Mouse (Mus musculus) MEL (cell line): ENCODE results near the gene Snx29. TPM values are rescaled to one million over a fixed set of nuclear protein-coding genes. Genes with fewer than 3 reads are reported as not detected.

ENCODE experiments used
- DNase-seq: peaks from one replicate; pipeline ENCODE4 v3.0.0; 2011; ENCODE audit warnings: low read depth, low spot score
- H3K27ac ChIP-seq: 2 replicates; pipeline ENCODE4 v1.5.1; 2012; ENCODE audit warnings: low read depth, mild to moderate bottlenecking, control low read depth, low read length, moderate library complexity; ENCODE audit not compliant: control insufficient read depth
- H3K27me3 ChIP-seq, 2 experiments: fragments of 150-350 bp in 1 of 2; sonication (generic) in 1 of 2; 2 replicates each; pipeline ENCODE4 v1.6.1; 2012; ENCODE audit warnings: low read length in 2 of 2, mild to moderate bottlenecking in 2 of 2, improper control_type of control experiment in 1 of 2, moderate library complexity in 1 of 2; ENCODE audit not compliant: insufficient read depth in 2 of 2, control insufficient read depth in 1 of 2
- H3K36me3 ChIP-seq, 2 experiments: 2 replicates each; pipeline ENCODE4 v1.6.1; 2012 to 2014; ENCODE audit warnings: low read length in 2 of 2, improper control_type of control experiment in 1 of 2, inconsistent platforms in 1 of 2, mild to moderate bottlenecking in 1 of 2; ENCODE audit not compliant: insufficient read depth in 2 of 2, control insufficient read depth in 1 of 2
- H3K4me1 ChIP-seq, 2 experiments: fragments of 150-350 bp in 1 of 2; sonication (generic) in 1 of 2; 2 replicates each; pipeline ENCODE4 v1.6.1; 2012; ENCODE audit warnings: low read length in 2 of 2, improper control_type of control experiment in 1 of 2, mild to moderate bottlenecking in 1 of 2; ENCODE audit not compliant: insufficient read depth in 2 of 2, control insufficient read depth in 1 of 2
- H3K4me3 ChIP-seq, 2 experiments: fragments of 150-350 bp in 1 of 2; sonication (generic) in 1 of 2; 2 replicates each; pipeline ENCODE4 v1.5.1; 2012; ENCODE audit warnings: low read depth in 2 of 2, low read length in 2 of 2, mild to moderate bottlenecking in 2 of 2, moderate library complexity in 2 of 2, control low read depth in 1 of 2, improper control_type of control experiment in 1 of 2; ENCODE audit not compliant: control insufficient read depth in 1 of 2, insufficient read depth in 1 of 2
- H3K79me2 ChIP-seq: 2 replicates; pipeline ENCODE4 v1.6.1; 2012; ENCODE audit warnings: mild to moderate bottlenecking, low read length, moderate library complexity; ENCODE audit not compliant: control insufficient read depth, poor library complexity, insufficient read depth
- H3K9ac ChIP-seq: 2 replicates; pipeline ENCODE4 v1.6.1; 2012; ENCODE audit warnings: low read depth, mild to moderate bottlenecking, control low read depth, low read length, moderate library complexity; ENCODE audit not compliant: control insufficient read depth, poor library complexity, severe bottlenecking
- H3K9me3 ChIP-seq: fragments of 150-350 bp; sonication (generic); replicated peaks from 2 replicates; pipeline ENCODE4 v1.6.1; 2012; ENCODE audit warnings: mild to moderate bottlenecking, low read length, improper control_type of control experiment, moderate library complexity; ENCODE audit not compliant: insufficient read depth
- BHLHE40 ChIP-seq: IDR thresholded peaks from 2 replicates; pipeline ENCODE4 v1.6.1; 2012; ENCODE audit warnings: low read depth, mild to moderate bottlenecking, inconsistent platforms, low read length, improper control_type of control experiment, borderline replicate concordance
- CHD2 ChIP-seq: IDR thresholded peaks from 2 replicates; pipeline ENCODE4 v1.6.1; 2011; ENCODE audit warnings: low read length, improper control_type of control experiment
- EP300 ChIP-seq, 2 experiments: IDR thresholded peaks; 2 replicates each; pipeline ENCODE4 v1.6.1; 2011; ENCODE audit warnings: improper control_type of control experiment in 2 of 2, low read length in 2 of 2, low read depth in 1 of 2, mild to moderate bottlenecking in 1 of 2
- GABPA ChIP-seq: IDR thresholded peaks from 2 replicates; pipeline ENCODE4 v1.6.1; 2012; ENCODE audit warnings: low read depth, mild to moderate bottlenecking, inconsistent platforms, low read length, improper control_type of control experiment, moderate library complexity
- KAT2A ChIP-seq: conservative IDR thresholded peaks from 2 replicates; pipeline ENCODE4 v1.6.1; 2012; ENCODE audit warnings: low read depth, low read length, improper control_type of control experiment, inconsistent platforms
- MAFK ChIP-seq: IDR thresholded peaks from 2 replicates; pipeline ENCODE4 v1.6.1; 2011; ENCODE audit warnings: low read depth, mild to moderate bottlenecking, low read length, improper control_type of control experiment, borderline replicate concordance
- MAX ChIP-seq: IDR thresholded peaks from 2 replicates; pipeline ENCODE4 v1.6.1; 2011; ENCODE audit warnings: low read length, improper control_type of control experiment
- MAZ ChIP-seq: IDR thresholded peaks from 2 replicates; pipeline ENCODE4 v1.6.1; 2012; ENCODE audit warnings: low read depth, mild to moderate bottlenecking, inconsistent platforms, low read length, improper control_type of control experiment
- MEF2A ChIP-seq: IDR thresholded peaks from 2 replicates; pipeline ENCODE4 v1.6.1; 2014; ENCODE audit warnings: low read depth, mild to moderate bottlenecking, inconsistent platforms, low read length, improper control_type of control experiment; ENCODE audit not compliant: poor library complexity, insufficient replicate concordance, severe bottlenecking; ENCODE audit errors: extremely low read depth
- MXI1 ChIP-seq: IDR thresholded peaks from 2 replicates; pipeline ENCODE4 v1.6.1; 2011; ENCODE audit warnings: mild to moderate bottlenecking, low read depth, low read length, improper control_type of control experiment
- MYC ChIP-seq: IDR thresholded peaks from 2 replicates; pipeline ENCODE4 v1.6.1; 2011; ENCODE audit warnings: low read depth, mild to moderate bottlenecking, low read length, improper control_type of control experiment, moderate library complexity
- NELFE ChIP-seq: IDR thresholded peaks from 2 replicates; pipeline ENCODE4 v1.6.1; 2011; ENCODE audit warnings: low read depth, low read length, improper control_type of control experiment
- NRF1 ChIP-seq: IDR thresholded peaks from 2 replicates; pipeline ENCODE4 v1.6.1; 2014; ENCODE audit warnings: low read depth, mild to moderate bottlenecking, inconsistent platforms, low read length, improper control_type of control experiment, moderate library complexity; ENCODE audit not compliant: poor library complexity, insufficient read depth, severe bottlenecking
- POLR2A ChIP-seq, 2 experiments: IDR thresholded peaks; 2 replicates each; pipeline ENCODE4 v1.6.1; 2011 to 2012; ENCODE audit warnings: low read length in 2 of 2, mild to moderate bottlenecking in 2 of 2, control low read depth in 1 of 2, improper control_type of control experiment in 1 of 2, low read depth in 1 of 2, moderate library complexity in 1 of 2; ENCODE audit not compliant: control insufficient read depth in 1 of 2, insufficient read depth in 1 of 2, poor library complexity in 1 of 2
- RAD21 ChIP-seq: IDR thresholded peaks from 2 replicates; pipeline ENCODE4 v1.6.1; 2011; ENCODE audit warnings: mild to moderate bottlenecking, low read depth, low read length, improper control_type of control experiment
- RCOR1 ChIP-seq: IDR thresholded peaks from 2 replicates; pipeline ENCODE4 v1.6.1; 2012; ENCODE audit warnings: low read depth, mild to moderate bottlenecking, inconsistent platforms, low read length, improper control_type of control experiment
- SIN3A ChIP-seq: IDR thresholded peaks from 2 replicates; pipeline ENCODE4 v1.6.1; 2012; ENCODE audit warnings: low read length, improper control_type of control experiment, inconsistent platforms
- TAL1 ChIP-seq: IDR thresholded peaks from 2 replicates; pipeline ENCODE4 v1.6.1; 2012; ENCODE audit warnings: mild to moderate bottlenecking, inconsistent platforms, low read length, moderate library complexity, mixed read lengths
- TCF12 ChIP-seq: IDR thresholded peaks from 2 replicates; pipeline ENCODE4 v1.6.1; 2014; ENCODE audit warnings: low read depth, mild to moderate bottlenecking, inconsistent platforms, low read length, improper control_type of control experiment, moderate library complexity
- ZKSCAN1 ChIP-seq: IDR thresholded peaks from 2 replicates; pipeline ENCODE4 v1.6.1; 2012; ENCODE audit warnings: low read depth, mild to moderate bottlenecking, inconsistent platforms, low read length, improper control_type of control experiment, moderate library complexity
- ZMIZ1 ChIP-seq: IDR thresholded peaks from 2 replicates; pipeline ENCODE4 v1.6.1; 2012; ENCODE audit warnings: low read depth, mild to moderate bottlenecking, inconsistent platforms, low read length, improper control_type of control experiment, moderate library complexity
- polyA plus RNA-seq, 2 experiments: library from polyadenylated mRNA; stranded (reverse) in 1 of 2; unstranded in 1 of 2; fragments of >175 nt in 1 of 2; fragments of >200 nt in 1 of 2; gene quantifications; 2 replicates each; pipeline versions ENCODE4 v1.2.1 to v1.2.4; 2012; ENCODE audit warnings: low replicate concordance in 2 of 2, low read depth in 1 of 2; ENCODE audit not compliant: insufficient read length in 2 of 2, insufficient read depth in 1 of 2, missing spikeins in 1 of 2
- total RNA-seq: library from RNA; depleted of rRNA; stranded (reverse); fragments of 300-350 nt; gene quantifications from 2 replicates; pipeline ENCODE4 v1.2.3, GENCODE M21; 2012

Snx29 gene
- total and polyA plus RNA-seq, 3 experiments = 0.72 to 0.73 TPM; not detected in 1

DNA sequence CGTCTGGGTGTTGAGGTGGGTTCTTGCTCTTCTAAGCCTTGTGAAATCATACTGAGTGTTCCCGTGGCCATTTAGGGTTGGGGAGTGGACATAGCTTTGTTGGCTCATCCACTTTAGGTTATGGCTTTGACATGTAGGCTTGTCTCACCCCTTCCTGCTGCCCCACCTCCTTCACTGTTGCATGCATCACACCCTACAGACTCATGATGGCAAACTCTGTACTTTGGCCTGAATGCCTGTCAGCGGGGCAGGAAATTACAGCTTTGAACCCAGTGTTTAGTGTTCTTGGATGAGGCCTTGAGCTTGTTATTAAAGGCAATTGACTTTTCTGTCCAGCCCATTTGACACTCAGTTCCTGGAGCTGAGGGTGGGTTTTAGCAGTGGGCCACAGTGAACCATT lies 114.9 kb downstream of the Snx29 start:
- no peaks in the 10 kb centered on the region for H3K27me3 ChIP-seq
- no peak overlapping the region for H3K27ac ChIP-seq
- no peaks in the 10 kb centered on the region for H3K4me1 ChIP-seq
- no peaks in the 10 kb centered on the region for H3K36me3 ChIP-seq
- no peaks in the 10 kb centered on the region for H3K79me2 ChIP-seq
- H3K9ac ChIP-seq = no peak overlapping the region
- no peak for DNase-seq
- no peak overlapping the region for H3K4me3 ChIP-seq
- no peak for TF ChIP-seq MAZ
- no peak for TF ChIP-seq ZMIZ1
- no peak for TF ChIP-seq MYC
- no peak for TF ChIP-seq MEF2A
- TF ChIP-seq RAD21 = no peak
- TF ChIP-seq ZKSCAN1 = no peak
- no peak for TF ChIP-seq NRF1
- TF ChIP-seq MAFK = no peak
- TF ChIP-seq TCF12 = no peak
- TF ChIP-seq POLR2A (IDR thresholded peaks at IDR 0.05; ENCODE audit: control insufficient read depth in 1 of 2, insufficient read depth in 1 of 2, low read depth in 1 of 2, low read length in 2 of 2, poor library complexity in 1 of 2) = no peak
- no peak for TF ChIP-seq EP300 (IDR thresholded peaks at IDR 0.05; ENCODE audit: low read depth in 1 of 2, low read length in 2 of 2)
- no peak for TF ChIP-seq GABPA
- TF ChIP-seq BHLHE40 = no peak
- TF ChIP-seq TAL1 = no peak
- no peak for TF ChIP-seq KAT2A
- no peak for TF ChIP-seq MXI1
- TF ChIP-seq CHD2 = no peak
- no peaks in the 10 kb centered on the region for H3K9me3 ChIP-seq

DNA sequence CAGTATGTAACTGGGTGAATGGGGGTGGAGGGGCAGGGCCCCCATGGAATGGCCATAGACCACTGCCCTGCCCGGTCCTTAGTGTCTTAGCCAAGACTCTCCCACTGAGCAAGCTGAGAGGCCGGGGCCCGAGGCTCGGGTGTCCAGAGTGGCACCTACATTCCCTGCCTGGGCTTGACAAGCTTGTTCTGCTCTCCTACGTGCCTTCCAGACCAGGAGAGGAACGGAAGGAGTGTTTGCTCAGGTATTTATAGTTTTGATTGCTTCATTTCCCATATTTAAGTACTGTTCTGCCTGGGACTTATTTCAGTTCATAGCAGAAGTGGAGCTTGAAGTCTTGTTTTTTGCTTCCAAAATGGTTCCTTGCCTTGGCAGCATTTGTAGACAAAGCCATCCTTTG lies 116.7 kb downstream of the Snx29 start:
- H3K79me2 ChIP-seq = no peaks in the 10 kb centered on the region
- no peaks in the 10 kb centered on the region for H3K4me1 ChIP-seq
- H3K27me3 ChIP-seq = no peaks in the 10 kb centered on the region
- no peak for DNase-seq
- no peak for TF ChIP-seq TCF12
- TF ChIP-seq GABPA = no peak
- TF ChIP-seq RCOR1 = no peak
- no peak for TF ChIP-seq NELFE
- TF ChIP-seq SIN3A = no peak
- no peak for TF ChIP-seq MAX
- TF ChIP-seq MEF2A = no peak
- H3K9me3 ChIP-seq = no peaks in the 10 kb centered on the region
- no peaks in the 10 kb centered on the region for H3K36me3 ChIP-seq
- H3K9ac ChIP-seq = no peak overlapping the region
- no peak overlapping the region for H3K27ac ChIP-seq
- no peak overlapping the region for H3K4me3 ChIP-seq
